ENCODE assay signal across 7 mouse cellular contexts in the genomic region with DNA sequence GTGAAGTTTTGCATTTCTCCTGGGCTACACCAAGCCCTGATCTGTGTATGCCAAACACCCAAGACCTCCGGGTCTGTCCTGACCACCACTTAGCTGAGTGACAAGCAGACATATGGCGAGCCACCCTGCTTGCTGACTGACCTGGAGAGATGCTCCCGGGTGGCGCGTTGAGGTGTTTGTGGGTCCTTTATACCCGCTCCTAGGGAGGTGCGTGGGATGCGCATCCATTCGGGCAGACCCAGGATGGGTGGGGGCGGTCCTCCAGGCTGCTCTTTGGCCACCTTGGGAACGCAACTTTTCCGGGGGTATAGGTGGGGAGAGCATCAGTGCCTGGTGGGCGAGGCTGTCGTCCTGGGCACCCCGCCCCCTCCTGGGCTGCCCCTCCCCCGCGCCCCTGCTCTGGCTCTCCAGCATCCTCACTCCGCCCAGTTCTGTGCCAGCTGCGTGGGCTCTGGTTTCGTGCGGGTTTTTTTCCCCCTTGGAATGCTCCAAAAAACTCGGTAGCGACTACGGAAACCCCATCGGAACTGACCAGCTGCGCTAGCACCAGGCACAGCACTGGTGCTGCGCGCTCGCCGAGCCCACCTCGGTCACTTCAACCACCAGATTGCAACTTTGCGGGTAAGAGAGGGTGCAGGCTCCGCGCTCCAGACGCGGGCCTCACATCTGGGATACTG. TPM values are rescaled to one million over a fixed set of nuclear protein-coding genes. Genes with fewer than 3 reads are reported as not detected.
DNase-seq lines count a peak whose midpoint lies in the region; ATAC-seq lines count a peak whose summit lies in the region.

Gene Trpc4, plus strand, starts transcription at position 397 of the 677 bp plus-strand sequence.

- H3K27me3 ChIP-seq in forebrain, embryonic 14.5 days (replicated peaks; ENCODE audit: control insufficient read depth, insufficient read depth, low read length), result peaks cover 6% of the 10 kb centered on the region

- peak; percentile 76 for ATAC-seq in forebrain, embryonic 14.5 days

- H3K9ac ChIP-seq in forebrain, embryonic 14.5 days (ENCODE audit: low read length), result peak within 1 kb of the TSS; percentile 60

- H3K27ac ChIP-seq in forebrain, embryonic 14.5 days (ENCODE audit: low read depth, low read length), result no peak within 1 kb of the TSS

- H3K36me3 ChIP-seq in forebrain, embryonic 14.5 days (ENCODE audit: control insufficient read depth, insufficient read depth, low read length), result no peaks in the 10 kb centered on the region

- H3K9me3 ChIP-seq in forebrain, embryonic 14.5 days (replicated peaks; ENCODE audit: control insufficient read depth, low read length), result no peaks in the 10 kb centered on the region

- peak; percentile 42 for DNase-seq in retina, embryonic 14.5 days (ENCODE audit: low spot score)
- DNase-seq in retina, postnatal 1 day, result no peak
- DNase-seq in forebrain, embryonic 14.5 days (ENCODE audit: low spot score), result peak; percentile 42
- DNase-seq in kidney, postnatal 4 days, result peak; percentile 24 to 26
- peak; percentile 37 for DNase-seq in mesoderm, embryonic 11.5 days (ENCODE audit: low read depth, low spot score)
- peak; percentile 40 for DNase-seq in testis, postnatal 10 days (ENCODE audit: low spot score)
- no peak for DNase-seq in gastrocnemius, adult 8-10 months (ENCODE audit: low spot score in 2 of 2)

- WGBS in forebrain, embryonic 14.5 days, result 1% methylated on average over 35 of the region's 36 CpGs

- peak within 1 kb of the TSS; percentile 50 for H3K4me3 ChIP-seq in forebrain, embryonic 14.5 days (ENCODE audit: low read depth, low read length)

- H3K4me2 ChIP-seq in forebrain, embryonic 14.5 days (ENCODE audit: low read length), result peak within 1 kb of the TSS; percentile 89

- peaks cover 12% of the 10 kb centered on the region; the same call in 1 of the 2 replicates for H3K4me1 ChIP-seq in forebrain, embryonic 14.5 days (ENCODE audit: control insufficient read depth, insufficient read depth, low read length)

RNA-seq across cellular contexts. Expression of gene Trpc4, which starts in this region (rescaled TPM):
- 6.1 and 9.8 TPM in 2 replicates for polyA plus RNA-seq in forebrain, embryonic 14.5 days (2014; fragmentation: Nextera tagmentation; extraction: Ambion mirVana)
- under 1 TPM in 3 of 4 experiments, not detected in 1; 0.10 to 0.18 (median 0.16) TPM for total RNA-seq in gastrocnemius, adult 8-10 months (2022)

Comparison
In these comparisons a context has a peak if more than half of its experiments do, and no peak if none do; other contexts are left out.
1. DNase-seq: peak in retina, embryonic 14.5 days (single experiment), forebrain, embryonic 14.5 days (single experiment), kidney, postnatal 4 days (2 of 2), mesoderm, embryonic 11.5 days (single experiment) and testis, postnatal 10 days (single experiment); none in retina, postnatal 1 day (single experiment) and gastrocnemius, adult 8-10 months (0 of 2).